Mouse (Mus musculus): ENCODE data around the gene Rab17. TPM values are rescaled to one million over a fixed set of nuclear protein-coding genes. Genes with fewer than 3 reads are reported as not detected.

The Rab17 gene
- polyA plus RNA-seq (2012; rRNA removed): 1.4 and 1.8 TPM in 2 replicates
- 3.9 and 4.2 TPM in 2 replicates for polyA plus RNA-seq (2014; fragmentation: Nextera tagmentation; extraction: Ambion mirVana)

- WGBS (ENCODE audit: insufficient replicate concordance): 29% methylated on average over 9 of the region's 9 CpGs
- H3K27me3 ChIP-seq (ENCODE audit: control insufficient read depth, insufficient read depth, low read length): no peaks in the 10 kb centered on the region
- H3K9ac ChIP-seq (replicated peaks): no peak within 1 kb of the TSS
Observed at GRCm38 (mm10) chr1:90969347-90969784, at the start of gene Rab17. Gene Rab17 (minus strand): TSS chr1:90969661.

GRCm38 (mm10) chr1:91017111-91017758 is 47.8 kb upstream of the Rab17 start:
- no peak overlapping the region for H3K9ac ChIP-seq (replicated peaks)
- H3K4me1 ChIP-seq (replicated peaks; ENCODE audit: control insufficient read depth in 2 of 2, insufficient read depth in 2 of 2, low read length in 1 of 2): no peaks in the 10 kb centered on the region
- no peaks in the 10 kb centered on the region for H3K9me3 ChIP-seq (ENCODE audit: control insufficient read depth, low read length)
- no peak overlapping the region for H3K4me3 ChIP-seq (ENCODE audit: insufficient read depth in 1 of 2, low read depth in 2 of 2, low read length in 2 of 2)
- TF ChIP-seq EP300 (IDR thresholded peaks at IDR 0.05; ENCODE audit: low read depth) (no peak), CTCF (IDR thresholded peaks at IDR 0.05; ENCODE audit: low read depth) (no peak)
- H3K27me3 ChIP-seq (ENCODE audit: control insufficient read depth, insufficient read depth, low read length): no peaks in the 10 kb centered on the region
- no peak overlapping the region for H3K27ac ChIP-seq
- 37% methylated on average over 20 of the region's 20 CpGs for WGBS (ENCODE audit: insufficient replicate concordance)
- H3K4me2 ChIP-seq (ENCODE audit: low read depth): peak overlapping the region; percentile 18; the same call in 1 of the 2 replicates
- no peak for ATAC-seq (ENCODE audit: insufficient read depth)
- H3K36me3 ChIP-seq (replicated peaks; ENCODE audit: control insufficient read depth, insufficient read depth, low read depth): no peaks in the 10 kb centered on the region
- no peak for DNase-seq (ENCODE audit: low read depth in 3 of 3, low spot score in 3 of 3)

More at GRCm38 (mm10) chr1:90969347-90969784, at the start of gene Rab17:
- peak within 1 kb of the TSS; percentile 27 for H3K4me2 ChIP-seq (ENCODE audit: low read depth)
- TF ChIP-seq CTCF (IDR thresholded peaks at IDR 0.05; ENCODE audit: low read depth): no peak
- TF ChIP-seq EP300 (IDR thresholded peaks at IDR 0.05; ENCODE audit: low read depth): no peak
- peak within 1 kb of the TSS; percentile 29 to 55; a peak in 3 of 4 replicates for H3K4me3 ChIP-seq (ENCODE audit: insufficient read depth in 1 of 2, low read depth in 2 of 2, low read length in 2 of 2)
- no peaks in the 10 kb centered on the region for H3K9me3 ChIP-seq (ENCODE audit: control insufficient read depth, low read length)
- no peak within 1 kb of the TSS for H3K27ac ChIP-seq
- ATAC-seq (ENCODE audit: insufficient read depth): 0 out of 2 replicates have a peak, but pooled peaks have one; percentile 35
- H3K4me1 ChIP-seq (replicated peaks; ENCODE audit: control insufficient read depth in 2 of 2, insufficient read depth in 2 of 2, low read length in 1 of 2): peaks cover 0 to 2% of the 10 kb centered on the region in 2 experiments; a peak in 1 of 4 replicates
- no peak for DNase-seq (ENCODE audit: low read depth in 3 of 3, low spot score in 3 of 3)
- no peaks in the 10 kb centered on the region for H3K36me3 ChIP-seq (replicated peaks; ENCODE audit: control insufficient read depth, insufficient read depth, low read depth)

- ATAC-seq (ENCODE audit: insufficient read depth) (no peak), DNase-seq (ENCODE audit: low read depth in 3 of 3, low spot score in 3 of 3) (no peak)
- Histone ChIP-seq H3K4me3 (ENCODE audit: insufficient read depth in 1 of 2, low read depth in 2 of 2, low read length in 2 of 2) (no peak overlapping the region), H3K27me3 (ENCODE audit: control insufficient read depth, insufficient read depth, low read length) (no peaks in the 10 kb centered on the region), H3K4me1 (replicated peaks; ENCODE audit: control insufficient read depth in 2 of 2, insufficient read depth in 2 of 2, low read length in 1 of 2) (0 out of 4 replicates have a peak, but pooled peaks cover 0 to under 1% of the 10 kb centered on the region in 2 experiments), H3K36me3 (replicated peaks; ENCODE audit: control insufficient read depth, insufficient read depth, low read depth) (no peaks in the 10 kb centered on the region), H3K4me2 (ENCODE audit: low read depth) (no peak overlapping the region), H3K27ac (no peak overlapping the region), H3K9ac (replicated peaks) (no peak overlapping the region), H3K9me3 (ENCODE audit: control insufficient read depth, low read length) (no peaks in the 10 kb centered on the region)
- 64% methylated on average over 7 of the region's 7 CpGs for WGBS (ENCODE audit: insufficient replicate concordance)
- TF ChIP-seq EP300 (IDR thresholded peaks at IDR 0.05; ENCODE audit: low read depth) (no peak), CTCF (IDR thresholded peaks at IDR 0.05; ENCODE audit: low read depth) (no peak)
Observed at GRCm38 (mm10) chr1:91015571-91015970, 46.1 kb upstream of the Rab17 start.

DNA sequence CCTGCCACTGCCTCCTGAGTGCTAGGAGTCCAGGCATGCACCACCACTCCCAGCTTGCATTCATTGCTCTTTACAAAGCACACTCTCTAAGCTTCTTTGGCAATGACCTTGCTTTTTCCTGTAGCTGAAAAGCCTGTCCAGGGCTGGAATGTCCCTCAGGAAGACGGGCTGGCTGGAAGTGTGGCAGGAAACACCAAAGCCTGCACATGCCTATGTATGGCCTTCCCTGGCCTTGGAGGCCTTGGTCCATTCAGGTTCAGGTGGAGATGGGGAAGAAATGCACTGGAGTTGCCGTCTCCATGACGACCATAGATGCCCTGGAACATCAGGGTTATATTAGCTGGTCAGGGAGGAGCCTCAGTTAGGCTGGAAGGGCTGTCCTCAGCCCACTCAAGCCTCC is 44.3 kb upstream of the Rab17 start:
- Histone ChIP-seq H3K27me3 (ENCODE audit: control insufficient read depth, insufficient read depth, low read length) (no peaks in the 10 kb centered on the region), H3K4me2 (ENCODE audit: low read depth) (no peak overlapping the region), H3K27ac (no peak overlapping the region), H3K36me3 (replicated peaks; ENCODE audit: control insufficient read depth, insufficient read depth, low read depth) (no peaks in the 10 kb centered on the region), H3K9me3 (ENCODE audit: control insufficient read depth, low read length) (no peaks in the 10 kb centered on the region), H3K9ac (replicated peaks) (no peak overlapping the region), H3K4me1 (replicated peaks; ENCODE audit: control insufficient read depth in 2 of 2, insufficient read depth in 2 of 2, low read length in 1 of 2) (0 out of 4 replicates have a peak, but pooled peaks cover 0 to 1% of the 10 kb centered on the region in 2 experiments), H3K4me3 (ENCODE audit: insufficient read depth in 1 of 2, low read depth in 2 of 2, low read length in 2 of 2) (no peak overlapping the region)
- TF ChIP-seq CTCF (IDR thresholded peaks at IDR 0.05; ENCODE audit: low read depth): no peak
- TF ChIP-seq EP300 (IDR thresholded peaks at IDR 0.05; ENCODE audit: low read depth): no peak
- WGBS (ENCODE audit: insufficient replicate concordance): 58% methylated on average over 3 of the region's 3 CpGs
- no peak for ATAC-seq (ENCODE audit: insufficient read depth)
- no peak for DNase-seq (ENCODE audit: low read depth in 3 of 3, low spot score in 3 of 3)

DNA sequence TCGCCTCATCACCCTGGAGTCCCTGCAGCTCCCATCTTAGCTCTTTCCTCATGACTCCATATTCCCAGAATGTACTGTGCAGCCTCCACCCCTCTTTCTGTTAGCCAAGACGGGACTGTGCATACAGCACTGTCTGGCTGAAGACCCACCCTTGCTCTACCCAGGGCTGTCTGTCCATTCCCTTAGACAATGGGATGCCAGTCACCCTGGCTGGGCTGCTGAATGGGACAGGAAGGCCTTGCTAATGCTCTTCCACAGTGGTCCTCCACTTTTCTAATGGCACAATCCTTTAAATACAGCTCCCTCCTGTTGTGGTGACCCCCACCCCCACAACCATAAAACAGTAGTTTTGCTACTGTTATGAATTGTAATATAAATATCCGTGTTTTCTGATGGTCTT is 41.9 kb upstream of the Rab17 start:
- Histone ChIP-seq H3K9ac (replicated peaks) (no peak overlapping the region), H3K27ac (no peak overlapping the region), H3K36me3 (replicated peaks; ENCODE audit: control insufficient read depth, insufficient read depth, low read depth) (no peaks in the 10 kb centered on the region), H3K9me3 (ENCODE audit: control insufficient read depth, low read length) (no peaks in the 10 kb centered on the region), H3K27me3 (ENCODE audit: control insufficient read depth, insufficient read depth, low read length) (no peaks in the 10 kb centered on the region), H3K4me2 (ENCODE audit: low read depth) (no peak overlapping the region), H3K4me3 (ENCODE audit: insufficient read depth in 1 of 2, low read depth in 2 of 2, low read length in 2 of 2) (no peak overlapping the region), H3K4me1 (replicated peaks; ENCODE audit: control insufficient read depth in 2 of 2, insufficient read depth in 2 of 2, low read length in 1 of 2) (0 out of 4 replicates have a peak, but pooled peaks cover 0 to 3% of the 10 kb centered on the region in 2 experiments)
- no peak for ATAC-seq (ENCODE audit: insufficient read depth)
- no peak for DNase-seq (ENCODE audit: low read depth in 3 of 3, low spot score in 3 of 3)
- no peak for TF ChIP-seq EP300 (IDR thresholded peaks at IDR 0.05; ENCODE audit: low read depth)
- WGBS (ENCODE audit: insufficient replicate concordance): 50% methylated on average over 3 of the region's 3 CpGs
